Mouse (Mus musculus) thymus, adult 2 months (tissue): ENCODE data around the gene Fgfr2. TPM values are rescaled to one million over a fixed set of nuclear protein-coding genes. Genes with fewer than 3 reads are reported as not detected.
A peak's percentile ranks its signal among the peaks of the same experiment; 100 is the strongest.

Experiments used
- DNase-seq: peaks from one replicate; pipeline ENCODE4 v3.0.0; 2021
- H3K27ac ChIP-seq: fragments of 200-500 bp; 2 replicates; pipeline ENCODE4 v1.5.1; 2012; ENCODE audit warnings: low read length, control low read depth; ENCODE audit not compliant: control insufficient read depth, insufficient read depth
- H3K27me3 ChIP-seq: fragments of 200-500 bp; 2 replicates; pipeline ENCODE4 v1.6.1; 2012; ENCODE audit warnings: mild to moderate bottlenecking, low read length, moderate library complexity, mixed read lengths; ENCODE audit not compliant: control insufficient read depth, insufficient read depth
- H3K36me3 ChIP-seq: fragments of 200-500 bp; 2 replicates; pipeline ENCODE4 v1.6.1; 2012; ENCODE audit warnings: mild to moderate bottlenecking, low read length, moderate library complexity; ENCODE audit not compliant: control insufficient read depth, insufficient read depth
- H3K4me1 ChIP-seq: fragments of 200-500 bp; replicated peaks from 2 replicates; pipeline ENCODE4 v1.6.1; 2012; ENCODE audit warnings: low read length; ENCODE audit not compliant: control insufficient read depth, insufficient read depth
- H3K4me3 ChIP-seq: fragments of 200-500 bp; 2 replicates; pipeline ENCODE4 v1.5.1; 2012; ENCODE audit warnings: mild to moderate bottlenecking, low read length, control low read depth, moderate library complexity; ENCODE audit not compliant: control insufficient read depth, insufficient read depth
- CTCF ChIP-seq: fragments of 200-500 bp; IDR thresholded peaks from 2 replicates; pipeline ENCODE4 v1.5.1; 2012; ENCODE audit warnings: mild to moderate bottlenecking, control low read depth, low read length, moderate library complexity, borderline replicate concordance; ENCODE audit not compliant: control insufficient read depth, poor library complexity, insufficient read depth; ENCODE audit errors: extremely low read depth
- POLR2A ChIP-seq: fragments of 200-500 bp; IDR thresholded peaks from 2 replicates; pipeline ENCODE4 v1.6.1; 2012; ENCODE audit warnings: mild to moderate bottlenecking, low read length, control low read depth, moderate library complexity; ENCODE audit not compliant: control insufficient read depth, poor library complexity, insufficient read depth; ENCODE audit errors: extremely low read depth
- WGBS: fragments of 180-500 bp; shearing (Covaris S2); methylation state at CpG from one replicate; pipeline ENCODE4 v1.1.7; 2018; 5-methylcytosine and 5-hydroxymethylcytosine counted together
- polyA plus RNA-seq: library from polyadenylated mRNA; depleted of rRNA; stranded (reverse); fragments of >200 nt; gene quantifications from 2 replicates; pipeline ENCODE4 v1.2.3, GENCODE M21; 2012

The Fgfr2 gene
- polyA plus RNA-seq, 1 experiment = 12.1 TPM

GRCm38 (mm10) chr7:132893336-132893735, 229.8 kb downstream of the Fgfr2 start:
- Histone ChIP-seq H3K36me3 (no peaks in the 10 kb centered on the region), H3K4me3 (no peak overlapping the region), H3K27ac (no peak overlapping the region), H3K27me3 (no peaks in the 10 kb centered on the region), H3K4me1 (peaks cover 3% of the 10 kb centered on the region)
- WGBS = 97% methylated on average over 1 of the region's 1 CpGs
- TF ChIP-seq POLR2A (no peak), CTCF (no peak)
- DNase-seq = no peak

DNA sequence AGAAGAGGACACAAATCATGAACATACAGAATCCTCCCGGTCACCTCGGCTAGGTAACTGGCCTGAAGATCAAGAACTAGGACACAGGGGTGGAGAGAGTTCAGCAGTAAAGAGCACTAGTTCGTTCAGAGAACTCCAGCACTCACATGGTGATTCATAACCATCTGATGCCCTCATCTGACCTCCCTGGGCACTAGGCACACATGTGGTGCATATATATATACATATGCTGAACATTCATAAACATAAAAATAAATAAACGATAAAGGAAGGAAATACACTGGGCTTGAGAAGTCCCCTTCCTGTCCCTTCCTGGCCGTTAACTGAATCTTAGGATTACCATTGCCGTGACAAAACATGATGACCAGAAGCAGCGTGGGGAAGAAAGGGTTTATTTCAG, 230.3 kb downstream of the Fgfr2 start:
- Histone ChIP-seq H3K27me3 (no peaks in the 10 kb centered on the region), H3K4me3 (no peak overlapping the region), H3K27ac (no peak overlapping the region), H3K36me3 (no peaks in the 10 kb centered on the region), H3K4me1 (peaks cover 3% of the 10 kb centered on the region)
- WGBS = 83% methylated on average over 7 of the region's 7 CpGs
- DNase-seq = no peak
- TF ChIP-seq CTCF = no peak
- TF ChIP-seq POLR2A = no peak

DNA sequence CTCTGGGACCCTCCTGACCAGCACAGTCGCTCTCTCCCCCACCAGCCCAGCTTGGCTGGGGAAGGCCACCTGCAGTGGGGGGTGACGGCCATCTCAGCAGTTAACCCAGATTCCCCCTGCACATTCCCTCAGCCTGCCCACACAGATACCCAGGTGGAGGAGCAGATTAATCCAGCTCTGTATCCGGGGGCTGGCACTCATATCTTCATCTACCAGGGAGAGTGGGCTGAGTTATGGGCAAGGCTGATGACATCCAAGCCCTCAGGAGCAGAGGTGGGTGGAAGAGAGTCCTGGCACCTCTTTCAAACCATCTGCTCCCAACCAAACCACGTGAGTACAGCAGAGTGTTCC, 230.9 kb downstream of the Fgfr2 start:
- DNase-seq = no peak
- no peak overlapping the region for H3K4me3 ChIP-seq
- H3K4me1 ChIP-seq = peaks cover 3% of the 10 kb centered on the region
- H3K27me3 ChIP-seq = no peaks in the 10 kb centered on the region
- H3K27ac ChIP-seq = no peak overlapping the region
- 73% methylated on average over 4 of the region's 4 CpGs for WGBS
- H3K36me3 ChIP-seq = no peaks in the 10 kb centered on the region
- no peak for TF ChIP-seq POLR2A
- no peak for TF ChIP-seq CTCF

DNA sequence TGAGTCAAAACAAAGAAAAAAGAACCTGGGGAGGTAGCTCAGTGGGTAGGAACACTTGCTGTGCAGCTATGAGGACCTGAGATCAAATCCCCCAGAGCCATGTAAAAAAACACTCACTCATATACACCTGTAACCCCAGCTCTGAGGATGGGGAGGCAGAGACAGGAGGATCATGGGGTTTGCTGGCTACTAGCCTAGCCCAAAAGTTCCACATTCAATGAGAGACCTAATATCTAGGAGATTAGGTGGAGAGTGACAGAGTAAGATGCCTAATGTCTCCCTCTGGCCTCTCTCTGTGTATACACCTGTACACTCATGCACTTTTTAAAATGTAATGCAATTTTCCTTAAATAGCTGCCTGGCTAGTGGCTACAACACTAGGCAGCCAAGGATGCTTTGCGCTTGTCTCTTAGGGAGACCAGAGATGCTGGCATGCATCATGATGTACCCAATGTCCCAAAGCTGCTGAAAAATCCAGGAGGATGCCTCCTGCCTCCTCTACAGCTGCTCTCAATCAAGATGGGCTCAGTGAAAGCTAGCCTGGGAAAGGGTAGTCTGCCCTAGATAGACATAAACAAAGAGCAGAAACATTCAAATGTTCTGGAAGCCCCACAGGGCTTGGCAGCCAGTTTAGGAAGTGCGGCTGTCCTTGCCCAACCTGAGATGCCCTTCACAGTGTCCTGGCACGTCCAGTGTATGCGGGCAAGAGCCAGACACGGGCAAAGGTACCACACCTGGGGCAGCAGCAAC, 231.4 kb downstream of the Fgfr2 start:
- TF ChIP-seq POLR2A (no peak), CTCF (no peak)
- no peaks in the 10 kb centered on the region for H3K27me3 ChIP-seq
- H3K4me1 ChIP-seq = peaks cover 3% of the 10 kb centered on the region
- no peak overlapping the region for H3K27ac ChIP-seq
- WGBS = 91% methylated on average over 5 of the region's 5 CpGs
- DNase-seq = no peak
- no peak overlapping the region for H3K4me3 ChIP-seq
- H3K36me3 ChIP-seq = no peaks in the 10 kb centered on the region

GRCm38 (mm10) chr7:132890201-132890600, 232.9 kb downstream of the Fgfr2 start:
- TF ChIP-seq POLR2A (no peak), CTCF (no peak)
- Histone ChIP-seq H3K36me3 (no peaks in the 10 kb centered on the region), H3K27ac (no peak overlapping the region), H3K4me1 (peaks cover 3% of the 10 kb centered on the region), H3K4me3 (no peak overlapping the region), H3K27me3 (no peaks in the 10 kb centered on the region)
- WGBS = 92% methylated on average over 5 of the region's 5 CpGs
- DNase-seq = no peak

- no peak for TF ChIP-seq POLR2A
- TF ChIP-seq CTCF = no peak
- no peaks in the 10 kb centered on the region for H3K36me3 ChIP-seq
- no peak overlapping the region for H3K27ac ChIP-seq
- no peak overlapping the region for H3K4me3 ChIP-seq
- no peaks in the 10 kb centered on the region for H3K27me3 ChIP-seq
- H3K4me1 ChIP-seq = peaks cover 3% of the 10 kb centered on the region
- WGBS = 97% methylated on average over 8 of the region's 8 CpGs
- DNase-seq = no peak
Measured at GRCm38 (mm10) chr7:132889691-132890090, 233.5 kb downstream of the Fgfr2 start.

DNA sequence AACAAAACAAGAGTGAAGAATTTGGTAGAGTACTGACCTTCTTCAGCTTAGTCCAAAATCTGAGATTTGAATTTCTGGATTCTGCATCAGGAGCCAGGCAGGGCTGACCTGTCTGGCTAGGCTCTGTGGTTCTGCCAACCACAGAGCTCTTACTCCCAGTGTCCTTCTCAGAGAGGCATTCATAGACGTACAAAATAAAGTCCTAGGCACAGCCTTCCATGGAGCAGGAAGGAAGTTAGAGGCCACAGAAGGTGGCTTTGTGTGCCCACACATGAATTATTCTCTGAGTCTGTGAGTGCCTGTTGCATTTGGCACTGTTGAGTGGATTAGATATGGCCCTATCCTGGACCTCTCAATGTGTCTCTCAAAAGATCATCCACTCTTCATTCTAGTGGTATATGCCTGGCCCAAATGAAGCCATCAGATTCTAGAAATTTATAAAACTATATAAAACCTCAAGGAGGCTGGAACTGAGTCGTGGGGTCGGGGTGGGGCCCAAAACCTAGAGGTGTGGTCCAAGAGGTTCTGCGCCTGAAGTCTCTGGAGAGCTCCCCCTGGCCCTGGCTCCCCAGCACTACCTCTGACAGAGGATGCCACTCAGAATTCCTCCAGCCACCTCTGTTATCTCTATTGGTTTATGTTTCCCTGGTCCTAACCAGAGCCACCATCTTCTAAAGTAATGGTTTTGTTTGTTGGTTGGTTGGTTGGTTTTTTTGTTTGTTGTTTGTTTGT, 234.5 kb downstream of the Fgfr2 start:
- Histone ChIP-seq H3K27me3 (no peaks in the 10 kb centered on the region), H3K4me3 (no peak overlapping the region), H3K4me1 (peaks cover 3% of the 10 kb centered on the region), H3K27ac (peak overlapping the region; percentile 24; the same call in 1 of the 2 replicates), H3K36me3 (peaks cover 9% of the 10 kb centered on the region)
- no peak for DNase-seq
- 46% methylated on average over 4 of the region's 4 CpGs for WGBS
- no peak for TF ChIP-seq POLR2A
- TF ChIP-seq CTCF = no peak
